Mouse (Mus musculus) stomach, postnatal 0 days (tissue): ENCODE measurements around the gene Ikbke. TPM values are rescaled to one million over a fixed set of nuclear protein-coding genes. Genes with fewer than 3 reads are reported as not detected.

Source experiments
- ATAC-seq: fragments of 200-750 bp; cut with Nextera tagmentation; 2 replicates; pipeline ENCODE4 v1.8.0; 2017; ENCODE audit not compliant: low FRiP score, low TSS enrichment
- DNase-seq: peaks from one replicate; pipeline ENCODE4 v3.0.0-alpha.2; 2016; ENCODE audit warnings: low spot score
- H3K27ac ChIP-seq: fragments of 300-500 bp; sonication (generic); replicated peaks from 2 replicates; pipeline ENCODE4 v1.5.1; 2014; ENCODE audit warnings: mild to moderate bottlenecking, control low read depth
- H3K27me3 ChIP-seq: fragments of 300-500 bp; sonication (generic); 2 replicates; pipeline ENCODE4 v1.6.1; 2014; ENCODE audit warnings: low read length; ENCODE audit not compliant: control insufficient read depth, insufficient read depth
- H3K36me3 ChIP-seq: fragments of 300-500 bp; sonication (generic); 2 replicates; pipeline ENCODE4 v1.6.1; 2014; ENCODE audit warnings: low read length, mixed read lengths; ENCODE audit not compliant: control insufficient read depth, insufficient read depth
- H3K4me1 ChIP-seq: fragments of 300-500 bp; sonication (generic); replicated peaks from 2 replicates; pipeline ENCODE4 v1.6.1; 2014; ENCODE audit warnings: antibody characterized with exemption; ENCODE audit not compliant: control insufficient read depth, insufficient read depth
- H3K4me2 ChIP-seq: fragments of 300-500 bp; sonication (generic); replicated peaks from 2 replicates; pipeline ENCODE4 v1.6.1; 2014; ENCODE audit warnings: low read depth, mild to moderate bottlenecking, control low read depth, moderate library complexity
- H3K4me3 ChIP-seq: fragments of 300-500 bp; sonication (generic); 2 replicates; pipeline ENCODE4 v1.5.1; 2014; ENCODE audit warnings: low read depth, low read length, control low read depth
- H3K9ac ChIP-seq: fragments of 300-500 bp; sonication (generic); 2 replicates; pipeline ENCODE4 v1.6.1; 2014; ENCODE audit warnings: mild to moderate bottlenecking, low read length, control low read depth, mixed read lengths
- H3K9me3 ChIP-seq: fragments of 300-500 bp; sonication (generic); 2 replicates; pipeline ENCODE4 v1.6.1; 2016; ENCODE audit warnings: low read length; ENCODE audit not compliant: control insufficient read depth
- CTCF ChIP-seq: IDR thresholded peaks from 2 replicates; pipeline ENCODE4 v1.5.1; 2016; ENCODE audit warnings: antibody characterized with exemption, low read depth, mild to moderate bottlenecking, moderate library complexity
- EP300 ChIP-seq: optimal IDR thresholded peaks from 2 replicates; pipeline ENCODE3; 2016; ENCODE audit warnings: antibody characterized with exemption
- WGBS: fragments of 180-500 bp; shearing (Covaris S2); extraction: QIAGEN DNeasy Blood & Tissue Kit; methylation state at CpG from one replicate; pipeline ENCODE4 v1.1.7; 2014; 5-methylcytosine and 5-hydroxymethylcytosine counted together
- polyA plus RNA-seq: library from polyadenylated mRNA; unstranded; fragments of >200 nt; fragmentation: Nextera tagmentation; extraction: Ambion mirVana; gene quantifications from 2 replicates; pipeline ENCODE4 v1.2.1, GENCODE M21; 2015

Gene Ikbke
- polyA plus RNA-seq, 1 experiment from 2014 or later = 4.5 TPM

DNA sequence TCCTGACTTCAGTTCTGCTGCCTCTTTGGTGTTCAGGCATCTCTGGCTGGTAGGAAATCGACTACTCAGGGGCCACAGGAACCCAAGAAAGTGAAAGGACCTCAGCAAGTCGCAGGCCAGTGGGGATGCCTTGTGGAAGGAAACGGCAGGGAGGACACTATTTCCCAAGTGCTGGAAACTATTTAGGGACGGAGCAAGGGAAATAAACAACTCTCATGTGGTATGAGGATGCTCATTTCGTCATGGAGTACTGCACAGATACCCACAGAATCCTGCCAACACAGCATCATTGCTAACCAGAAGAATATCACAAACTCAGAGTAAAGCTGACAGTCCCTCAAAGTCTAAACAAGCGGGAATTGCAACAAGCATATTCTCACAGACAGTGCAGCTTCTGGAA, 36.5 kb downstream of the Ikbke start:
- no peak overlapping the region for H3K9ac ChIP-seq
- 38% methylated on average over 6 of the region's 6 CpGs for WGBS
- ATAC-seq (no peak), DNase-seq (no peak)
- TF ChIP-seq CTCF (no peak), EP300 (no peak)
- peak overlapping the region; percentile 98 for H3K4me2 ChIP-seq
- H3K36me3 ChIP-seq = no peaks in the 10 kb centered on the region
- H3K27ac ChIP-seq = no peak overlapping the region; the same call in 1 of the 2 replicates
- H3K4me1 ChIP-seq = 0 out of 2 replicates have a peak, but pooled peaks cover 8% of the 10 kb centered on the region
- 0 out of 2 replicates have a peak overlapping the region, but pooled peaks have one; percentile 72 for H3K4me3 ChIP-seq
- no peaks in the 10 kb centered on the region for H3K9me3 ChIP-seq
- H3K27me3 ChIP-seq = no peaks in the 10 kb centered on the region

DNA sequence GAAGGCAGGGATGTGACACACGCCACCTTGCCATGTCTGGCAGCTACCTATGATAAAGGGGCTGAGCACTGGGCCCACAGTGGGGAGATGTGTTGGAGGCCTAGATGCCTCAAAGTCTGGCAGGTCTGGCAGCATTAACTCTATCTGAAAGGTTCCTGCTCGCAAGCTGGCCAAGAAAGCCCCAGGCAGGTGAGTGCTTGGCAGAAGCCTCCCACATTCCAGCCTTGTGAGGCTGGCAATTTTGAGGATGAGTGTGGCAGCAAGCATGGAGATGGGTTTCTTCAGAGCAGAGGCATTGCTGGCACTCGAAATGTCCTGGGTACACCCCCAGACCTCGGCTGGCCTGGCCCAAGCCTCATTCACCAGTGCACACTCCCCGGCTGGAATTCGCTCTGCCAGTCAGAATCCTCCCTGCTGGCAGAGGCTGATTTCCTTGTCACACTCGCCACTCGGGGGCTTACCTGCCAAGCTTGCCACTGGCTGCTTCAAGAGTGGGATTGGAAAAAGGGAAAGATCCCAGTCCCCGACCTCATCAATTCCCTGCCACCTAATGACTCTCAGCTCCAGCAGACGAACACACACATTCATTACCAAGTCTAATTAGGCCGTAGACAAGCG, 39.7 kb downstream of the Ikbke start:
- peak overlapping the region; percentile 41; the same call in 1 of the 2 replicates for H3K9ac ChIP-seq
- H3K36me3 ChIP-seq = no peaks in the 10 kb centered on the region
- H3K27ac ChIP-seq = peak overlapping the region; percentile 67
- no peaks in the 10 kb centered on the region for H3K27me3 ChIP-seq
- WGBS = 77% methylated on average over 12 of the region's 12 CpGs
- H3K9me3 ChIP-seq = no peaks in the 10 kb centered on the region
- ATAC-seq (peak; percentile 16; the same call in 1 of the 2 replicates), DNase-seq (no peak)
- TF ChIP-seq CTCF (no peak), EP300 (no peak)
- no peak overlapping the region for H3K4me2 ChIP-seq
- no peak overlapping the region for H3K4me3 ChIP-seq
- H3K4me1 ChIP-seq = 0 out of 2 replicates have a peak, but pooled peaks cover 4% of the 10 kb centered on the region

DNA sequence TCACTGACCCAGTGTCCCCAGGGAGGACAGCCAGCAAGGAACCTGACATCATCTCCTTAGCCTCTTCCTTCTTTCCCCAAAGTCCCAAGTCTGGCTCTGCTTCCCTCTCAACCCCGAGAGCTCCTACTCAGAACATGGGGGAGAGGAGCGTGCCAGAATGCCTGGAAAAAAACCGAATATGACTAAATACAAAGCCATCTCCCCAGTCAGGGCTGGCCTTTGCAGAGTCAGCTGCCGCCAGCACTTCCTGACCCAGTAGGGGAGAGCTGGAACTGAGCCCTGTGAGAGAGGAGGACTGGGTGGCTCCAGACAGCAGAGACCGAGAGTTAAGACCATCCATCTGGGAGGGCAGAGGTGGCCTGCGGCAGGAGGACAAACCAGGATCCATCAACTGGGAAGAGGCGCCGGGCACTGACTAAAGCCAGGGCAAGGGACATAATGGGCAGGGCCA, 40.5 kb downstream of the Ikbke start:
- no peak overlapping the region for H3K4me3 ChIP-seq
- no peak for TF ChIP-seq CTCF
- TF ChIP-seq EP300 = no peak
- no peaks in the 10 kb centered on the region for H3K9me3 ChIP-seq
- H3K4me2 ChIP-seq = 0 out of 2 replicates have a peak overlapping the region, but pooled peaks have one; percentile 0
- H3K4me1 ChIP-seq = 0 out of 2 replicates have a peak, but pooled peaks cover 3% of the 10 kb centered on the region
- no peaks in the 10 kb centered on the region for H3K27me3 ChIP-seq
- peak overlapping the region; percentile 67 for H3K27ac ChIP-seq
- ATAC-seq (peak; percentile 48; the same call in 1 of the 2 replicates), DNase-seq (peak; percentile 32)
- H3K9ac ChIP-seq = no peak overlapping the region
- no peaks in the 10 kb centered on the region for H3K36me3 ChIP-seq
- 34% methylated on average over 8 of the region's 8 CpGs for WGBS

DNA sequence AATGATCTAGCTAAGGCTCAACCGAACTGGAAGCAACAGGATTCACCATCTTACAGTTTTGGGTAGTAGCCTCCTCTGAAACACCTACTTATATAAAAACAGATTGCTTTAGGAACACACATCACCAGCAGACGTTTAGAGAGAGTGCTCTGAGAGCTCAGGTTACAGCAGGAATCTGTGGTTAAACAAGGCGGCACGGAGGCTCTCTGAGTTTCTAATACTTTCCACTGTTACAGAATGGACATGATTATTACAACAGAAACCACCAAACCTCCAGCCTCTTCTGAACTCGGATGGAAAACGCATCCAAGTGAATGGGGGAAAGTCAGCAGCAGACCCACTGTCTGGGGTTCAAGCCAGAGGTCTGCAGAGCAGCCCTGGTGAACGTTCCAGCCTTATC, 43.3 kb downstream of the Ikbke start:
- TF ChIP-seq EP300 = no peak
- no peak for TF ChIP-seq CTCF
- H3K36me3 ChIP-seq = no peaks in the 10 kb centered on the region
- H3K27ac ChIP-seq = peak overlapping the region; percentile 49; the same call in 1 of the 2 replicates
- no peaks in the 10 kb centered on the region for H3K9me3 ChIP-seq
- DNase-seq (no peak), ATAC-seq (no peak)
- H3K4me2 ChIP-seq = no peak overlapping the region
- no peak overlapping the region for H3K9ac ChIP-seq
- no peaks in the 10 kb centered on the region for H3K27me3 ChIP-seq
- H3K4me1 ChIP-seq = 0 out of 2 replicates have a peak, but pooled peaks cover 3% of the 10 kb centered on the region
- no peak overlapping the region for H3K4me3 ChIP-seq
- WGBS = 44% methylated on average over 7 of the region's 7 CpGs

DNA sequence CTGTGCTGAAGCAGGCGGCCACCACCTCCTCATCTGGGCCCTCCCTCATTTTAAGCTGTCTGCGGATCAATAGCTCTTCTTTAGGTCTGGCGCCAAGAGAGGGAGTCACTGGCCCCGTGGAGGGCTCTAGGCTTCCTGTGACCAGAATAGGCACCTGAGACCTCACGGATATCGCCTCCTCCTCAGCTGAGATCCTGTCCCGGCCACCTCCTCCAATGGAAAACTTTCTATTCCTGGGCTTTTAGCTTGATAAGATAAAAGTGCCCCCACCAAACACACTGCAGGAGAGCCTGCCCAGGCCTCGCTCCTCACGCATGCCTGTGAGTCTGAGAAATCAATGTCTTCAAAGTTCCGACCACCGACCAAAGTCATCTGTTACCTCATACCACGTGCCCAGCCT, 45.9 kb downstream of the Ikbke start:
- no peak overlapping the region for H3K9ac ChIP-seq
- no peaks in the 10 kb centered on the region for H3K27me3 ChIP-seq
- no peak overlapping the region for H3K4me2 ChIP-seq
- TF ChIP-seq CTCF (no peak), EP300 (no peak)
- H3K36me3 ChIP-seq = no peaks in the 10 kb centered on the region
- H3K9me3 ChIP-seq = no peaks in the 10 kb centered on the region
- no peaks in the 10 kb centered on the region for H3K4me1 ChIP-seq
- 58% methylated on average over 12 of the region's 12 CpGs for WGBS
- DNase-seq = no peak
- ATAC-seq = no peak
- H3K27ac ChIP-seq = no peak overlapping the region
- H3K4me3 ChIP-seq = no peak overlapping the region

DNA sequence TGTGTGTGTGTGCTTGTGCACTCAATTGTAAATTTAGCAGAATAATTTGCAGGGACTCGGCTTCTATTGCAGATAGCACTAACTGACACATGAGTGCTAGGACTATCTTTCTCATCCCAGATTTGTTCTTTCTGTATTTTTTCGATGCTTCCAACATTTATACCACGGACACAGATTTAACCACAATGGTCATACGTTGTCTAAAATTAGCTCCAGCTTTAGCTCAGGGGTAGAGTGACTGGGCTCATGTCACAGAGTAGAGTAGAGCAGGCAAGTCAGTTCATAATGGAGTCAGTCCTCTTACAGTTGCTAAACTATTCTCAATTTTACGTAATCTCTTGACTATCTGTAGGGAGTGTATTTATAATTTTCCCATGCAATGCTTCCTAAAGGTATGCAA, 50.7 kb downstream of the Ikbke start:
- Histone ChIP-seq H3K4me1 (no peaks in the 10 kb centered on the region), H3K27ac (0 out of 2 replicates have a peak overlapping the region, but pooled peaks have one; percentile 8), H3K9me3 (no peaks in the 10 kb centered on the region), H3K27me3 (no peaks in the 10 kb centered on the region), H3K4me3 (no peak overlapping the region), H3K4me2 (no peak overlapping the region), H3K36me3 (no peaks in the 10 kb centered on the region), H3K9ac (no peak overlapping the region)
- ATAC-seq (no peak), DNase-seq (no peak)
- 69% methylated on average over 5 of the region's 5 CpGs for WGBS
- TF ChIP-seq CTCF (no peak), EP300 (no peak)
